8 mouse cellular contexts compared by ENCODE assay signal in genomic region chr1:36501261-36501660, GRCm38 (mm10). TPM values are rescaled to one million over a fixed set of nuclear protein-coding genes. Genes with fewer than 3 reads are reported as not detected.
DNase-seq lines count a peak whose midpoint lies in the region; ATAC-seq and TF ChIP-seq lines count a peak whose summit lies in the region.

No protein-coding gene starts in this region.

- no peak overlapping the region for H3K4me2 ChIP-seq in heart, embryonic 11.5 days
- H3K4me2 ChIP-seq in forebrain, postnatal 0 days (ENCODE audit: low read depth) = no peak overlapping the region
- no peak overlapping the region for H3K4me2 ChIP-seq in midbrain, embryonic 15.5 days

- intact Hi-C loops in left cerebral cortex, postnatal 36 days (cut with DNase I) = no loop called here

- TF ChIP-seq CTCF in forebrain, postnatal 0 days (IDR thresholded peaks at IDR 0.05; ENCODE audit: low read depth) = peak; percentile 91

- no peaks in the 10 kb centered on the region for H3K27me3 ChIP-seq in heart, embryonic 11.5 days (ENCODE audit: control insufficient read depth, insufficient read depth, low read length)
- no peaks in the 10 kb centered on the region for H3K27me3 ChIP-seq in forebrain, postnatal 0 days (ENCODE audit: insufficient read depth, low read length)
- H3K27me3 ChIP-seq in midbrain, embryonic 15.5 days (replicated peaks) = no peaks in the 10 kb centered on the region
- no peaks in the 10 kb centered on the region for H3K27me3 ChIP-seq in splenic B cell, adult 2 months (ENCODE audit: control insufficient read depth, insufficient read depth, low read length, poor library complexity, severe bottlenecking)

- no peak overlapping the region for H3K4me3 ChIP-seq in heart, embryonic 11.5 days (ENCODE audit: low read depth, low read length)
- no peak overlapping the region for H3K4me3 ChIP-seq in forebrain, postnatal 0 days (ENCODE audit: low read depth, low read length)
- no peak overlapping the region for H3K4me3 ChIP-seq in midbrain, embryonic 15.5 days

- WGBS in heart, embryonic 11.5 days (ENCODE audit: insufficient replicate concordance) = 13% methylated on average over 3 of the region's 3 CpGs
- WGBS in forebrain, postnatal 0 days = 4% methylated on average over 3 of the region's 3 CpGs
- 4% methylated on average over 3 of the region's 3 CpGs for WGBS in midbrain, embryonic 15.5 days

- no peak overlapping the region for H3K9ac ChIP-seq in heart, embryonic 11.5 days (ENCODE audit: low read depth, low read length)
- no peak overlapping the region for H3K9ac ChIP-seq in forebrain, postnatal 0 days
- H3K9ac ChIP-seq in midbrain, embryonic 15.5 days = no peak overlapping the region

- H3K9me3 ChIP-seq in heart, embryonic 11.5 days (replicated peaks; ENCODE audit: control insufficient read depth, low read length) = no peaks in the 10 kb centered on the region
- no peaks in the 10 kb centered on the region for H3K9me3 ChIP-seq in forebrain, postnatal 0 days (ENCODE audit: low read length)
- no peaks in the 10 kb centered on the region for H3K9me3 ChIP-seq in midbrain, embryonic 15.5 days

- DNase-seq in heart, adult 18-20 months = peak; percentile 63 to 88
- peak; percentile 81 for DNase-seq in forebrain, postnatal 0 days
- peak; percentile 86 for DNase-seq in induced T-regulatory cell, adult 2 months (ENCODE audit: low read depth)
- DNase-seq in left cerebral cortex, postnatal 36 days (ENCODE audit: low spot score in 2 of 2) = peak; percentile 55 to 66
- peak; percentile 89 for DNase-seq in splenic B cell, adult 2 months (ENCODE audit: low read depth, low spot score)

- ATAC-seq in heart, embryonic 11.5 days (replicated peaks; ENCODE audit: insufficient number of reproducible peaks, low FRiP score, low TSS enrichment) = no peak
- ATAC-seq in cerebellum, adult (ENCODE audit: insufficient number of reproducible peaks, low FRiP score, low TSS enrichment) = peak; percentile 61
- peak; percentile 59; the same call in 1 of the 2 replicates for ATAC-seq in forebrain, postnatal 0 days
- peak; percentile 29; the same call in 1 of the 2 replicates for ATAC-seq in midbrain, embryonic 15.5 days (replicated peaks)

- H3K27ac ChIP-seq in heart, embryonic 11.5 days (ENCODE audit: low read depth, low read length) = no peak overlapping the region
- H3K27ac ChIP-seq in forebrain, postnatal 0 days (ENCODE audit: low read depth, low read length) = no peak overlapping the region
- no peak overlapping the region for H3K27ac ChIP-seq in midbrain, embryonic 15.5 days

- H3K4me1 ChIP-seq in heart, embryonic 11.5 days (ENCODE audit: control insufficient read depth, insufficient read depth, low read length) = no peaks in the 10 kb centered on the region
- H3K4me1 ChIP-seq in forebrain, postnatal 0 days (ENCODE audit: insufficient read depth) = no peaks in the 10 kb centered on the region
- H3K4me1 ChIP-seq in midbrain, embryonic 15.5 days = no peaks in the 10 kb centered on the region

- no peaks in the 10 kb centered on the region for H3K36me3 ChIP-seq in heart, embryonic 11.5 days (ENCODE audit: control insufficient read depth, insufficient read depth, low read length)
- peaks cover 28% of the 10 kb centered on the region for H3K36me3 ChIP-seq in forebrain, postnatal 0 days (ENCODE audit: insufficient read depth)
- 0 out of 2 replicates have a peak, but pooled peaks cover 3% of the 10 kb centered on the region for H3K36me3 ChIP-seq in midbrain, embryonic 15.5 days (replicated peaks)
- peaks cover 3% of the 10 kb centered on the region for H3K36me3 ChIP-seq in splenic B cell, adult 2 months (ENCODE audit: control insufficient read depth, insufficient read depth, low read length, poor library complexity, severe bottlenecking)

RNA-seq across cellular contexts. Expression of gene Cnnm3, which starts 10.4 kb away (rescaled TPM):
- total RNA-seq in heart, adult 18-20 months (2021) = 10 to 100 TPM; 13.1 to 16.6 TPM
- 2.5 and 3.9 TPM in 2 replicates for polyA plus RNA-seq in heart, embryonic 11.5 days (2014; fragmentation: Nextera tagmentation; extraction: Ambion mirVana)
- 25.6 and 29.1 TPM in 2 replicates for total RNA-seq in forebrain, postnatal 0 days (2014; rRNA removed)
- 3.7 and 4.8 TPM in 2 replicates for polyA plus RNA-seq in forebrain, postnatal 0 days (2015; fragmentation: Nextera tagmentation; extraction: Ambion mirVana)
- total RNA-seq in left cerebral cortex, postnatal 36 days (2021) = 10 to 100 TPM; 30.4 to 32.9 TPM
- 5.2 and 5.8 TPM in 2 replicates for polyA plus RNA-seq in midbrain, embryonic 15.5 days (2015; fragmentation: Nextera tagmentation; extraction: Ambion mirVana)

RNA-seq across cellular contexts. Expression of gene Cnnm4, which starts 29.8 kb away (rescaled TPM):
- total RNA-seq in heart, adult 18-20 months (2021) = 1 to 10 TPM; 3.8 to 4.3 TPM
- polyA plus RNA-seq in heart, embryonic 11.5 days (2014; fragmentation: Nextera tagmentation; extraction: Ambion mirVana) = 6.6 and 6.9 TPM in 2 replicates
- total RNA-seq in forebrain, postnatal 0 days (2014; rRNA removed) = 12.3 and 14.6 TPM in 2 replicates
- polyA plus RNA-seq in forebrain, postnatal 0 days (2015; fragmentation: Nextera tagmentation; extraction: Ambion mirVana) = 7.2 and 9.4 TPM in 2 replicates
- total RNA-seq in left cerebral cortex, postnatal 36 days (2021) = 10 to 100 TPM; 13.3 to 14.0 TPM
- 11.0 and 11.1 TPM in 2 replicates for polyA plus RNA-seq in midbrain, embryonic 15.5 days (2015; fragmentation: Nextera tagmentation; extraction: Ambion mirVana)

RNA-seq across cellular contexts. Expression of gene Ankrd23, which starts 35.4 kb away (rescaled TPM):
- total RNA-seq in heart, adult 18-20 months (2021) = 100 to 1,000 TPM; 315 to 408 TPM
- 9.8 and 13.6 TPM in 2 replicates for polyA plus RNA-seq in heart, embryonic 11.5 days (2014; fragmentation: Nextera tagmentation; extraction: Ambion mirVana)
- 6.3 and 9.8 TPM in 2 replicates for total RNA-seq in forebrain, postnatal 0 days (2014; rRNA removed)
- 4.5 and 5.3 TPM in 2 replicates for polyA plus RNA-seq in forebrain, postnatal 0 days (2015; fragmentation: Nextera tagmentation; extraction: Ambion mirVana)
- 1 to 10 TPM; 3.1 to 9.6 TPM for total RNA-seq in left cerebral cortex, postnatal 36 days (2021)
- polyA plus RNA-seq in midbrain, embryonic 15.5 days (2015; fragmentation: Nextera tagmentation; extraction: Ambion mirVana) = 19.0 and 23.5 TPM in 2 replicates

RNA-seq across cellular contexts. Expression of gene Gm42417, which starts 38.0 kb away (rescaled TPM):
- 100 to 1,000 TPM; 174 to 267 TPM for total RNA-seq in heart, adult 18-20 months (2021)
- 0.44 TPM in 1 of 2 replicates, not detected in the other for polyA plus RNA-seq in heart, embryonic 11.5 days (2014; fragmentation: Nextera tagmentation; extraction: Ambion mirVana)
- total RNA-seq in forebrain, postnatal 0 days (2014; rRNA removed) = 0.38 TPM in 1 of 2 replicates, not detected in the other
- 0.27 TPM in 1 of 2 replicates, not detected in the other for polyA plus RNA-seq in forebrain, postnatal 0 days (2015; fragmentation: Nextera tagmentation; extraction: Ambion mirVana)
- total RNA-seq in left cerebral cortex, postnatal 36 days (2021) = not detected
- 0.33 and 0.81 TPM in 2 replicates for polyA plus RNA-seq in midbrain, embryonic 15.5 days (2015; fragmentation: Nextera tagmentation; extraction: Ambion mirVana)

RNA-seq across cellular contexts. Expression of gene Ankrd39, which starts 46.0 kb away (rescaled TPM):
- 1 to 10 TPM; 5.8 to 6.2 TPM for total RNA-seq in heart, adult 18-20 months (2021)
- polyA plus RNA-seq in heart, embryonic 11.5 days (2014; fragmentation: Nextera tagmentation; extraction: Ambion mirVana) = 19.9 and 25.1 TPM in 2 replicates
- total RNA-seq in forebrain, postnatal 0 days (2014; rRNA removed) = 19.3 and 25.5 TPM in 2 replicates
- 21.1 and 23.6 TPM in 2 replicates for polyA plus RNA-seq in forebrain, postnatal 0 days (2015; fragmentation: Nextera tagmentation; extraction: Ambion mirVana)
- 10 to 100 TPM; 11.9 to 15.8 TPM for total RNA-seq in left cerebral cortex, postnatal 36 days (2021)
- 31.5 and 32.5 TPM in 2 replicates for polyA plus RNA-seq in midbrain, embryonic 15.5 days (2015; fragmentation: Nextera tagmentation; extraction: Ambion mirVana)

Comparison
In these comparisons a context has a peak if more than half of its experiments do, and no peak if none do; other contexts are left out.
1. RNA of gene Ankrd23, which starts 35.4 kb away (total RNA-seq): 315 to 408 TPM in heart, adult 18-20 months; 6.3 to 9.8 TPM in forebrain, postnatal 0 days and 3.1 to 9.6 TPM in left cerebral cortex, postnatal 36 days; every median in the first group is over 10 times any median in the second.
2. Peak in every context shown above with its lines, with median percentiles within 50 percentile points of each other: DNase-seq.